In genomic region chr6:9042391-9042790, GRCm38 (mm10) we compare ENCODE assay signal across 26 mouse cellular contexts.
"Had no signal": no experiment of that assay in that cellular context is flagged by ENCODE, and none has a peak within 500 bp of the region (broad histone marks: within the 10 kb centered on the region; RNA-seq: fewer than 3 reads in every experiment).

No protein-coding gene starts in this region.

- H3K27me3 ChIP-seq: heart, embryonic 12.5 days; liver, embryonic 13.5 days; liver, embryonic 15.5 days had no signal

- H3K4me3 ChIP-seq: gastrocnemius, adult 2 months; heart, embryonic 10.5 days; heart, embryonic 12.5 days; hindbrain, embryonic 10.5 days; intestine, embryonic 15.5 days; layer of hippocampus, adult 2 months; limb, embryonic 10.5 days; limb, embryonic 12.5 days; liver, embryonic 13.5 days; liver, embryonic 15.5 days had no signal

- H3K9me3 ChIP-seq: heart, embryonic 10.5 days; heart, embryonic 12.5 days; hindbrain, embryonic 10.5 days; intestine, embryonic 15.5 days; limb, embryonic 10.5 days; limb, embryonic 12.5 days; liver, embryonic 13.5 days; liver, embryonic 15.5 days had no signal

- DNase-seq: gastrocnemius, adult 2 months; gastrocnemius, postnatal 10 days; gastrocnemius, postnatal 25 days; heart, adult 18-20 months; heart, postnatal 10 days; heart, postnatal 4 days; kidney, adult 18-20 months; kidney, adult 8-10 months; kidney, postnatal 10 days; kidney, postnatal 25 days; kidney, postnatal 4 days; liver; liver, embryonic 13.5 days had no signal

- H3K4me1 ChIP-seq: heart, embryonic 10.5 days; heart, embryonic 12.5 days; hindbrain, embryonic 10.5 days; intestine, embryonic 15.5 days; liver, embryonic 13.5 days; liver, embryonic 15.5 days had no signal

- H3K36me3 ChIP-seq: heart, embryonic 10.5 days; heart, embryonic 12.5 days; hindbrain, embryonic 10.5 days; intestine, embryonic 15.5 days; limb, embryonic 10.5 days; limb, embryonic 12.5 days; liver, embryonic 13.5 days; liver, embryonic 15.5 days had no signal

- H3K27ac ChIP-seq: gastrocnemius, adult 2 months; heart, embryonic 10.5 days; hindbrain, embryonic 10.5 days; hindbrain, embryonic 14.5 days; intestine, embryonic 15.5 days; layer of hippocampus, adult 2 months; limb, embryonic 10.5 days; limb, embryonic 12.5 days; liver, embryonic 13.5 days; liver, embryonic 15.5 days had no signal

- H3K9ac ChIP-seq: heart, embryonic 12.5 days; hindbrain, embryonic 14.5 days; intestine, embryonic 15.5 days; limb, embryonic 12.5 days; liver, embryonic 13.5 days; liver, embryonic 15.5 days had no signal

- H3K4me2 ChIP-seq: heart, embryonic 12.5 days; hindbrain, embryonic 14.5 days; intestine, embryonic 15.5 days; limb, embryonic 12.5 days; liver, embryonic 11.5 days; liver, embryonic 13.5 days; liver, embryonic 15.5 days had no signal

- ATAC-seq: hindbrain, embryonic 16.5 days; inflammation-experienced regulatory T-cells, adult 6 months; intestine, embryonic 15.5 days; intestine, postnatal 0 days had no signal
